Mouse (Mus musculus) midbrain, embryonic 13.5 days (tissue): ENCODE measurements around the gene Snx21. TPM values are rescaled to one million over a fixed set of nuclear protein-coding genes. Genes with fewer than 3 reads are reported as not detected.

ENCODE experiments used
- ATAC-seq: fragments of 200-750 bp; cut with Nextera tagmentation; 2 replicates; pipeline ENCODE4 v1.8.0; 2017; ENCODE audit warnings: mild to moderate bottlenecking, moderate TSS enrichment, moderate library complexity
- H3K27ac ChIP-seq: fragments of 300-500 bp; sonication (generic); 2 replicates; pipeline ENCODE4 v1.5.1; 2015; ENCODE audit warnings: inconsistent platforms, mild to moderate bottlenecking, moderate library complexity
- H3K27me3 ChIP-seq: fragments of 300-500 bp; sonication (generic); 2 replicates; pipeline ENCODE4 v1.6.1; 2015; ENCODE audit warnings: mild to moderate bottlenecking, inconsistent platforms
- H3K36me3 ChIP-seq: fragments of 300-500 bp; sonication (generic); 2 replicates; pipeline ENCODE4 v1.6.1; 2015; ENCODE audit warnings: mild to moderate bottlenecking, inconsistent platforms
- H3K4me1 ChIP-seq: fragments of 300-500 bp; sonication (generic); replicated peaks from 2 replicates; pipeline ENCODE4 v1.6.1; 2015; ENCODE audit warnings: inconsistent platforms
- H3K4me2 ChIP-seq: fragments of 300-500 bp; sonication (generic); replicated peaks from 2 replicates; pipeline ENCODE4 v1.6.1; 2015; ENCODE audit warnings: moderate library complexity, mild to moderate bottlenecking, inconsistent platforms
- H3K4me3 ChIP-seq: fragments of 300-500 bp; sonication (generic); replicated peaks from 2 replicates; pipeline ENCODE4 v1.5.1; 2015; ENCODE audit warnings: mild to moderate bottlenecking, inconsistent platforms
- H3K9ac ChIP-seq: fragments of 300-500 bp; sonication (generic); replicated peaks from 2 replicates; pipeline ENCODE4 v1.6.1; 2015; ENCODE audit warnings: mild to moderate bottlenecking, inconsistent platforms
- H3K9me3 ChIP-seq: fragments of 300-500 bp; sonication (generic); 2 replicates; pipeline ENCODE4 v1.6.1; 2016; ENCODE audit warnings: mild to moderate bottlenecking, inconsistent platforms
- WGBS: fragments of 180-500 bp; shearing (Covaris S2); methylation state at CpG from one replicate; pipeline ENCODE4 v1.1.7; 2015; 5-methylcytosine and 5-hydroxymethylcytosine counted together
- polyA plus RNA-seq: library from polyadenylated mRNA; unstranded; fragments of >200 nt; fragmentation: Nextera tagmentation; extraction: Ambion mirVana; gene quantifications from 2 replicates; pipeline ENCODE4 v1.2.1, GENCODE M21; 2015

Gene Snx21
- 17.2 and 19.1 TPM in 2 replicates for polyA plus RNA-seq

DNA sequence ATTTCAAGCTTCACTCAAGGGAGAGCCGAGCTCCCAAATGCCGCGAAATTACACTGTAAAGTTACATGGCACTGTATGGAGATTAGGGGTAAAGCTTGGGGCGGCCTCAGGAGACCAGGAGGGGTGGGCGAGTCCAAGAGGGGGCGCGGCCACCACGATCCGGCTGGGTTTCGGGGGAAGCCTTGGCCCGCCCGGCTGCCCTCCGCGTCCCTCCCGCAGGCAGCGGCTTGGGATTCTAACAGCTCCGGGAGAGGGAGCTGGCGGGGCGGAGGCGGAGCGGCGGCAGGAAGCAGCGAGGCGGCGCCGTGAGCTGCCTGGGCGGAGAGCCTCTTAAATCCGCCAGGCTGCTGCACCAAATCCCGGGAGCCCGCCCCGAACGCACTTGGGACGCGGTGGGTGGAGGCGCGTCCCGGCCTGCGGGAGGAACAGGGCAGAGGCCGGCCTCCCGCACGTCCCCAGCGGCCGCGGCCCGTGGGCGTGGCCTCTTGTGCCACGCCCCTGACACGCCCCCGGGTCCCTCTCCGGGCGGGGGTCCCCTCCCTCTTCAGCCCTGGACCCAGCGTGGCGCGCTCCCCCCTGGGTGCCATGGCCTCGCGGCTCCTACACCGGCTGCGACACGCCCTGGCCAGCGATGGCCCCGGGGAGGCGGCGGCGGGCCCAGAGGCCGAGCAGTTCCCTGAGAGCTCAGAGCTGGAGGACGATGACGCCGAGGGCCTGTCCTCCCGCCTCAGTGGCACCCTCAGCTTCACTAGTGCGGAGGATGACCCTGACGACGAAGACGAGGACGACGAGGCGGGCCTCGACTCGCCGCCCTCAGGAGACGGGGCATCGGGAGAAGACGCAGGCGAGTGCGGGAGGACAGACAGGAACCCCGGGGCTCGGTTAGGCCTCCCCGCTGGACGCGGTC, at the start of gene Snx21:
Snx21 (plus strand) TSS at position 343 of the 907 bp plus-strand sequence.
- peaks cover 22% of the 10 kb centered on the region for H3K4me1 ChIP-seq
- ATAC-seq: peak; percentile 87
- no peaks in the 10 kb centered on the region for H3K9me3 ChIP-seq
- peak within 1 kb of the TSS; percentile 59 for H3K4me3 ChIP-seq
- H3K27me3 ChIP-seq: peaks cover 12% of the 10 kb centered on the region; the same call in 1 of the 2 replicates
- peak within 1 kb of the TSS; percentile 64 for H3K4me2 ChIP-seq
- H3K36me3 ChIP-seq: peaks cover 15% of the 10 kb centered on the region
- peak within 1 kb of the TSS; percentile 35; the same call in 1 of the 2 replicates for H3K27ac ChIP-seq
- H3K9ac ChIP-seq: peak within 1 kb of the TSS; percentile 65
- under 1% methylated on average over 82 of the region's 89 CpGs for WGBS

DNA sequence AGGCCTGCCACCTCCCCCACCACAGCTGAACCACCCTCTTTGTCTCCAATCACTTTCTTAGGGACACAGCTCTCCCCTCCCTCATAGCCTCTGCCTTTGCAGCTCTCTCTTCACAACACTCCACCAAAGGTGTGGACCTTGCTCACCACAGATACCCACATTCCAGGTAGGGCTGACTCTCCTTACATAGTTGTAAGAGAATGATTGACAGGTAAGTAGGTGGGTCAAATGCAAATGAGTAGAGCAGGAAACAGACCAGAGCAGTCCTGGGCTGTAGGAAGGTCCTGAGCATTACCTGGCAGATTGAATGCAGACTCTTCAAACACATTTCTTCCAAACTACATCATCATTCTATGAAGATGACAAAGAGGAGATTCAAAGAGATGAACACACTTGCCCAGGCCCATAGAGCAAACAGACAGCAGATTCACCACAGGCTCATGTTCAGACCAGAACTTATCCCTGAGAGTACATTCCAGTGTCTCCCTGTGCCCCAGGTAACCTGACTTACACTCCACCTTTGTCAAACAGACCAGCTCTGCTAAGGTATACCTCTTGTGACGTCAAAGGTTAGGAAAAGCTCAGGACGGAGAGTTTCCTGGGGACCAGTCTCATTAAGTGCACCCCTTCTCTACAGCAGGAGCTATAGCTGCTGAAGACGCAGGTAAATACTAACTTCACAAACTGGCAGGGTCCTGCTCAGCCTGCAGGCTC, 48.1 kb upstream of the Snx21 start:
- WGBS: 74% methylated on average over 3 of the region's 3 CpGs
- Histone ChIP-seq H3K27me3 (no peaks in the 10 kb centered on the region), H3K9ac (no peak overlapping the region), H3K36me3 (no peaks in the 10 kb centered on the region), H3K4me1 (no peaks in the 10 kb centered on the region), H3K4me2 (no peak overlapping the region), H3K27ac (no peak overlapping the region), H3K4me3 (no peak overlapping the region), H3K9me3 (no peaks in the 10 kb centered on the region)
- ATAC-seq: no peak

- H3K9ac ChIP-seq: no peak overlapping the region
- 63% methylated on average over 7 of the region's 7 CpGs for WGBS
- no peak overlapping the region for H3K4me2 ChIP-seq
These were observed 45.7 kb upstream of the Snx21 start for GRCm38 (mm10) chr2:164739876-164740275.

DNA sequence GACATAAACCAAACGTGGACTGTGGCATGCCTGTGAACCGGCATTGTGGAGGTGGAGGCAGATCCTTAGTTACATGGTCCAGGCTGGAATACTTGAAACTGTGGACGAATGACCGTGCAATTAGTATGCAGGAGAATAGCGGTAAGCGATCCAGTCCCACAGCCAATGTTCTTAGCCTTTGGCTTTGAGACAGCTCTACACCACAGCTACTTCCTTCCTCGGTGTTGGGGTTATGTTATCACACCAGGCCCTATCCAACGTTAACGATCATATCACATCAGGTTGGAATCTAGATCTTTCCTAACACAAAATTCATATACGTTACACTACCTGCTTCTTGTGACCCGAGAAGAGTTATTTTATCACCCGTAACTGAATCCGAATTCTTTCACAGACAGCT, 40.6 kb upstream of the Snx21 start:
- whole genome bisulfite sequencing: 76% methylated on average over 13 of the region's 13 CpGs
- Histone ChIP-seq H3K4me2 (peak overlapping the region; percentile 95), H3K36me3 (peaks cover 20% of the 10 kb centered on the region), H3K9me3 (no peaks in the 10 kb centered on the region), H3K9ac (peak overlapping the region; percentile 93), H3K4me3 (peak overlapping the region; percentile 94), H3K27me3 (no peaks in the 10 kb centered on the region), H3K27ac (no peak overlapping the region), H3K4me1 (peaks cover 33% of the 10 kb centered on the region)
- no peak for ATAC-seq

More at GRCm38 (mm10) chr2:164739876-164740275, 45.7 kb upstream of the Snx21 start:
- ATAC-seq: no peak
- Histone ChIP-seq H3K27ac (no peak overlapping the region), H3K4me3 (no peak overlapping the region), H3K4me1 (peaks cover 1% of the 10 kb centered on the region), H3K36me3 (no peaks in the 10 kb centered on the region), H3K27me3 (no peaks in the 10 kb centered on the region), H3K9me3 (no peaks in the 10 kb centered on the region)

DNA sequence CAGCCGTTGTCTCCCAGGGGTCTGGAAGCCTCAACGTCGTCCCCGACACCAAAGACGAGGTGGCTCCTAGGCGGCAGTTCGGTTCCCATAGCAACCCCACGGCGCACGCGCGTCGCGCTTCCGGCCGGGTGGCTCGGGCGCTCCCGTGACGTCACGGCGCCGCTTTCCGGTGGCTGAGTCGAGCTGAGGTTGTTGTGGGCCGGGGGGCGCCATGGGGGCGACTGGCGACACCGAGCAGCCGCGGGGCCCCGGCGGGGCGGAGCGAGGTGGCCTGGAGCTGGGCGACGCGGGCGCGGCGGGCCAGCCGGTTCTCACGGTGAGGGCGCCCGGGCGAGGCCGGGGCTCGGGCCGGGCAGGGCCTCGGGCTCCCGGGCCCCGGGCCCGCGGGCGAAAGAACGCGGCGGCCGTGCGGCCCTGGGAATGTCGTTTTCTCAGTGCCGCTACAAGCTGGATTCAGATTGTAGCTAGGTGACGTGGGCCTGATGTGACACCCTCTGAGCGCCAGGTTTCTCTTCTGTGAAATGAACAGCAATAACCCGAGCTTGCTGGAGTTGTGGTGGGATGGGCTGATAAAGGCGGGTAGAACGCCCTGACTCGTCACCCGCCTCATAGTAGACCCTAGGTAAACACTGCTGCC, 39.7 kb upstream of the Snx21 start, which contains the start of the genes Wfdc3 and Dnttip1:
Wfdc3 (minus strand) TSS at position 89 of the 637 bp plus-strand sequence.
Dnttip1 (plus strand) TSS at position 141 of the 637 bp plus-strand sequence.
- Histone ChIP-seq H3K27ac (peak within 1 kb of the TSS; percentile 74), H3K4me2 (peak within 1 kb of the TSS; percentile 95), H3K4me3 (peak within 1 kb of the TSS; percentile 94), H3K9ac (peak within 1 kb of the TSS; percentile 93), H3K4me1 (peaks cover 33% of the 10 kb centered on the region), H3K27me3 (no peaks in the 10 kb centered on the region), H3K9me3 (no peaks in the 10 kb centered on the region), H3K36me3 (peaks cover 29% of the 10 kb centered on the region)
- ATAC-seq: peak; percentile 90
- WGBS: under 1% methylated on average over 70 of the region's 70 CpGs

DNA sequence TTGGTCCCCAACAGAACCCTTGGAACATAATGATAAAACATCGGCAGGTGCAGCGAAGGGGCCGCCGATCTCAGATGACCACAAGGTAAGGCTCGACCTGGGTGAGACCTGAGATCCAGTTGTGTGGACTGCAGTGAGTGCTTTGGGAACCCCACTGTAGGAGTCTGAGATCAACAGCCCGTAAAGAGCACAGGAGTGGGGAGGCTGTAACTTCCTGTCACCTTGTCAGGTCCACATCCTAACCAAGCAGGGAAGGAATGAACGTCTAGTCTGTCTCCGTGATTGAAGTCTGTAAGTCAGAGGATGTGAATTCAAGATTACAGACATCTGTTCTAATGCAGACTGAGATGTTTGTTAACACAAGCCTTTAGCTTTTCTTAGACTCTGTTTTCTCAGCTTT, 38.9 kb upstream of the Snx21 start:
- no peak for ATAC-seq
- H3K9me3 ChIP-seq: no peaks in the 10 kb centered on the region
- 0 out of 2 replicates have a peak overlapping the region, but pooled peaks have one; percentile 74 for H3K27ac ChIP-seq
- WGBS: 61% methylated on average over 8 of the region's 8 CpGs
- peaks cover 34% of the 10 kb centered on the region for H3K36me3 ChIP-seq
- peaks cover 33% of the 10 kb centered on the region for H3K4me1 ChIP-seq
- H3K4me2 ChIP-seq: peak overlapping the region; percentile 95
- no peaks in the 10 kb centered on the region for H3K27me3 ChIP-seq
- H3K9ac ChIP-seq: peak overlapping the region; percentile 93
- H3K4me3 ChIP-seq: peak overlapping the region; percentile 94

- Histone ChIP-seq H3K4me3 (no peak overlapping the region), H3K27ac (no peak overlapping the region), H3K27me3 (no peaks in the 10 kb centered on the region), H3K9ac (no peak overlapping the region), H3K4me2 (no peak overlapping the region), H3K4me1 (peaks cover 33% of the 10 kb centered on the region), H3K36me3 (peaks cover 49% of the 10 kb centered on the region), H3K9me3 (no peaks in the 10 kb centered on the region)
- ATAC-seq: no peak
- WGBS: 91% methylated on average over 4 of the region's 4 CpGs
These were observed 37.4 kb upstream of the Snx21 start for GRCm38 (mm10) chr2:164748191-164748590.

DNA sequence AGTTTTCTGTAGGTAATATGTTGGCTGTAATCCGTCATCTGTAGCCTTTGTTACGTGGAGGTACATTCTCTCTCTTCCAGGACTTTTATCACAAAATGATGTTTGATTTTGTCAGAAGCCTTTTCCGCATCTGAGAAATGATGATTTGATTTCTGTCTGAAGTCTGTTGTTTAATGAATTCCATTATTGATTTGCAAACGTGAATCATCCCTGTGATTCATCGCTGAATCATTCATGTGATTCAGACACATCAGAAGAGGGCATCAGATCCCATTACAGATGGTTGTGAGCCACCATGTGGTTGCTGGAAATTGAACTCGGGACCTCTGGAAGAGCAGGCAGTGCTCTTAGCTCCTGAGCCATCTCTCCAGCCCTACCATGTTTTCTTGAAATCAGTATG, 36.6 kb upstream of the Snx21 start:
- H3K27ac ChIP-seq: no peak overlapping the region
- no peak for ATAC-seq
- H3K4me3 ChIP-seq: no peak overlapping the region
- no peak overlapping the region for H3K9ac ChIP-seq
- H3K36me3 ChIP-seq: peaks cover 57% of the 10 kb centered on the region
- no peaks in the 10 kb centered on the region for H3K9me3 ChIP-seq
- no peak overlapping the region for H3K4me2 ChIP-seq
- WGBS: 88% methylated on average over 6 of the region's 6 CpGs
- peaks cover 33% of the 10 kb centered on the region for H3K4me1 ChIP-seq
- no peaks in the 10 kb centered on the region for H3K27me3 ChIP-seq

GRCm38 (mm10) chr2:164752454-164752853, 33.2 kb upstream of the Snx21 start:
- H3K4me3 ChIP-seq: no peak overlapping the region
- H3K4me2 ChIP-seq: no peak overlapping the region
- ATAC-seq: no peak
- no peak overlapping the region for H3K27ac ChIP-seq
- no peaks in the 10 kb centered on the region for H3K9me3 ChIP-seq
- H3K9ac ChIP-seq: no peak overlapping the region
- WGBS: 95% methylated on average over 2 of the region's 2 CpGs
- no peaks in the 10 kb centered on the region for H3K27me3 ChIP-seq
- peaks cover 91% of the 10 kb centered on the region for H3K36me3 ChIP-seq
- peaks cover 14% of the 10 kb centered on the region for H3K4me1 ChIP-seq

- ATAC-seq: no peak
- no peak overlapping the region for H3K9ac ChIP-seq
- no peaks in the 10 kb centered on the region for H3K27me3 ChIP-seq
- no peaks in the 10 kb centered on the region for H3K4me1 ChIP-seq
- no peak overlapping the region for H3K4me3 ChIP-seq
- peaks cover 91% of the 10 kb centered on the region for H3K36me3 ChIP-seq
- WGBS: 92% methylated on average over 11 of the region's 11 CpGs
- no peak overlapping the region for H3K4me2 ChIP-seq
- H3K9me3 ChIP-seq: no peaks in the 10 kb centered on the region
- H3K27ac ChIP-seq: no peak overlapping the region
These were observed 31.5 kb upstream of the Snx21 start for GRCm38 (mm10) chr2:164754105-164754504.

DNA sequence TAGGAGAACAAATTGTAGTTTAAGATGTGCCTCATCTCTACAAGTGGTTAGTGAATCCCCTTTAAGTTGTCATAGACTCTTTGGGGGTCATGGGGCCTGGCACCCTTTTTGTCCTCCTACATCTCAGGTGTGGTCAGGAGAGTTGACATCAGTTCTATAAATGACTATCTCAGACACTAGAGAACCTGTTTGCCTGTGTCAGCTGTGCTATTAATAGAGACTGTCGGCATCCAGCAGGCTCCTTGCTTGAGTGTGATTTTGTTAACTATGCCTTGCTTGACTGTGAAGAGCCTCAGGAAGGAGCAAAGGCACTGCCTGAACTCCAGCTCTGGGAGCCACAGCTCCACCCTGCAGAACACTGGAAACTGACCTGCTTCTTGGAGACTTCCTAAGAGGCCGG, 30.8 kb upstream of the Snx21 start:
- WGBS: 91% methylated on average over 2 of the region's 2 CpGs
- Histone ChIP-seq H3K9ac (no peak overlapping the region), H3K4me2 (no peak overlapping the region), H3K9me3 (no peaks in the 10 kb centered on the region), H3K27ac (no peak overlapping the region), H3K4me1 (no peaks in the 10 kb centered on the region), H3K4me3 (no peak overlapping the region), H3K27me3 (no peaks in the 10 kb centered on the region), H3K36me3 (peaks cover 96% of the 10 kb centered on the region)
- no peak for ATAC-seq
